Mouse (Mus musculus): ENCODE results near the gene Rflnb.

Rflnb gene

GRCm38 (mm10) chr11:76027139-76028071 lies at the start of gene Rflnb:
Gene Rflnb, minus strand, starts transcription at chr11:76027782.
- peak; percentile 84 for DNase-seq

- no peak for DNase-seq
Observed at GRCm38 (mm10) chr11:76077341-76077740, 49.8 kb upstream of the Rflnb start.

GRCm38 (mm10) chr11:76074296-76075093 lies 46.9 kb upstream of the Rflnb start:
- DNase-seq = no peak

GRCm38 (mm10) chr11:76069816-76070215 lies 42.2 kb upstream of the Rflnb start:
- DNase-seq = no peak

- DNase-seq = peak; percentile 48
Observed at GRCm38 (mm10) chr11:76066563-76067156, 39.1 kb upstream of the Rflnb start.

- DNase-seq = peak; percentile 68
Observed at GRCm38 (mm10) chr11:76065521-76066095, 38.0 kb upstream of the Rflnb start.

GRCm38 (mm10) chr11:76064411-76064810 lies 36.8 kb upstream of the Rflnb start:
- DNase-seq = no peak

- DNase-seq = no peak
Observed at GRCm38 (mm10) chr11:76060906-76061305, 33.3 kb upstream of the Rflnb start.

GRCm38 (mm10) chr11:76059971-76060370 lies 32.4 kb upstream of the Rflnb start:
- no peak for DNase-seq

GRCm38 (mm10) chr11:76056487-76056886 lies 28.9 kb upstream of the Rflnb start:
- DNase-seq = no peak

- DNase-seq = peak; percentile 88
Observed at GRCm38 (mm10) chr11:76052496-76052895, 24.9 kb upstream of the Rflnb start.

- DNase-seq = no peak
Observed at GRCm38 (mm10) chr11:76050967-76051512, 23.5 kb upstream of the Rflnb start.

- DNase-seq = no peak
Observed at GRCm38 (mm10) chr11:76050509-76050908, 22.9 kb upstream of the Rflnb start.

GRCm38 (mm10) chr11:76045367-76045766 lies 17.8 kb upstream of the Rflnb start:
- DNase-seq = no peak

- no peak for DNase-seq
Observed at GRCm38 (mm10) chr11:76044468-76044867, 16.9 kb upstream of the Rflnb start.

- DNase-seq = no peak
Observed at GRCm38 (mm10) chr11:76042882-76043281, 15.3 kb upstream of the Rflnb start.

GRCm38 (mm10) chr11:76042041-76042638 lies 14.6 kb upstream of the Rflnb start:
- no peak for DNase-seq

- DNase-seq = no peak
Observed at GRCm38 (mm10) chr11:76040761-76041376, 13.3 kb upstream of the Rflnb start.

GRCm38 (mm10) chr11:76040106-76040505 lies 12.5 kb upstream of the Rflnb start:
- DNase-seq = no peak

GRCm38 (mm10) chr11:76039271-76040053 lies 11.9 kb upstream of the Rflnb start:
- DNase-seq = peak; percentile 81
